Mouse (Mus musculus): ENCODE measurements at regions not wholly inside any gene's neighbourhood (a gene's known extent, or its start where the extent isn't known, plus 50 kb on each side); places are given as distances from the start of the nearest gene placed in this dataset.

DNA sequence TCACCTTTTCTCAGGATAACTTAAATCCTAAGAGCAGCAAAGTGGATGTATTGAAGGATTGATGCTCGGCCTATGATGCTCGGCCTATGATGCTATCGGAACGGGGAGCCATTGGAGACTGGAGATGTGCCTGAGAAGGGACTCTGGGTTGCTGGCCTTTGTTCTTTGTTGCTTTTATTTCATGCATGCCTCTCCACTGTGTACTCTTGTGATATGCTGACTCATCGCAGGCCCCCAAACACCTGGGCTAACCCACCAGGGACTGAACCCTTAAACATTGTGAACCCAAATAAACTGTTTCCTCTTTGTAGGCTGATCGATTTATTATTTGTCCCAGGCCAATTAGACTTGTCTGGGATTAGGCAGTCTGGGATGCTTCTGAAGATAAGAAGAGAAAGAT, 61.9 kb downstream of the Pdcl3 start:
- H3K27me3 ChIP-seq (replicated peaks; ENCODE audit: control insufficient read depth, insufficient read depth, low read length), result no peaks in the 10 kb centered on the region
- H3K9me3 ChIP-seq (ENCODE audit: control insufficient read depth, low read length), result peaks cover 4% of the 10 kb centered on the region; the same call in 1 of the 2 replicates
- H3K4me1 ChIP-seq (replicated peaks; ENCODE audit: control insufficient read depth, insufficient read depth, low read length), result no peaks in the 10 kb centered on the region
- ATAC-seq (replicated peaks; ENCODE audit: low FRiP score) (no peak), DNase-seq (ENCODE audit: low spot score) (no peak)
- H3K36me3 ChIP-seq (ENCODE audit: control insufficient read depth, insufficient read depth, low read length), result no peaks in the 10 kb centered on the region
- no peak overlapping the region for H3K9ac ChIP-seq (ENCODE audit: low read depth, low read length)
- no peak overlapping the region for H3K27ac ChIP-seq (ENCODE audit: low read depth, low read length)
- H3K4me2 ChIP-seq, result no peak overlapping the region
- WGBS, result 90% methylated on average over 6 of the region's 6 CpGs
- no peak overlapping the region for H3K4me3 ChIP-seq (ENCODE audit: low read depth, low read length)

DNA sequence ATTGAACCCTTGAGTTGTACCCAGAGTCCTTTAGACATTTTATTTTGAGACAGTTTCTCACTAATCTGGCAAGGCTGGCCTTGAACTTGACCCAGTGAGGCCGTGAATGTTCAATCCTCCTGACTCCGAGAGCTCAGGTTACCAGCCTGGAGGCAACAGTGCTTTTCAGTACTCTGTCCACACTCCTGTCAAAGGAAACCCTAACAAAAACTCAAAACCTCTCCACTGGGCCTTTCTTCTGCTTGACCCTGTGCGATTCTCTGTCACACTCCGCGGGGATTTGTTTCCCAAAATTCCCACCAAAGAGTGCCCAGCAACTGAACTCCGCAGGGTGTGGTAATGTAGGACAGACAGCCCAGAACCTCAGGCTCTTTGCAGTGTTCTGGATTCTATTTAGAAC, 71.9 kb downstream of the Pdcl3 start:
- no peaks in the 10 kb centered on the region for H3K36me3 ChIP-seq (ENCODE audit: control insufficient read depth, insufficient read depth, low read length)
- H3K9me3 ChIP-seq (ENCODE audit: control insufficient read depth, low read length), result no peaks in the 10 kb centered on the region
- no peak for DNase-seq (ENCODE audit: low spot score)
- no peak overlapping the region for H3K4me2 ChIP-seq
- H3K9ac ChIP-seq (ENCODE audit: low read depth, low read length), result no peak overlapping the region
- no peaks in the 10 kb centered on the region for H3K27me3 ChIP-seq (replicated peaks; ENCODE audit: control insufficient read depth, insufficient read depth, low read length)
- no peak overlapping the region for H3K27ac ChIP-seq (ENCODE audit: low read depth, low read length)
- WGBS, result 79% methylated on average over 6 of the region's 6 CpGs
- H3K4me1 ChIP-seq (replicated peaks; ENCODE audit: control insufficient read depth, insufficient read depth, low read length), result no peaks in the 10 kb centered on the region
- H3K4me3 ChIP-seq (ENCODE audit: low read depth, low read length), result no peak overlapping the region
- ATAC-seq (replicated peaks; ENCODE audit: low FRiP score), result no peak

DNA sequence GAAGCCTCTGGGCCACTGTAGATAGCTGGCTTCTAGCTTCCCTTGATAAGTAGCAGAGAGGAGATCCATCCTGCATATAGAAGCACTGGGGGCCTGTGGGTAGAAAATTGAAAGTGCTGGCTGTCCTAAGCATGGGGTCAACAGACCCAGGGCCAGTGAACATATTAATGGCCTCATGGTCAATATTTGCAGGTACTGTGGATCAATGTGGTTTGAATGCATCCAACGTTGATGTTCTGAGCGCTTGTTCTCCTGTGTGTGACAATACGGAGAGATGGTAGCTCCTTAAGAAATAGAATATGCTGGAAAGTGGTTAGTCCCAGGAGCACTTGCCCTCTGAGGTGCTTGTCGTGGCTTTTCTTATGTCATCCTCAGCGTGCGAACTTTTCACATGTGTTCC, 77.1 kb downstream of the Pdcl3 start:
- Histone ChIP-seq H3K27ac (ENCODE audit: low read depth, low read length) (no peak overlapping the region), H3K4me1 (replicated peaks; ENCODE audit: control insufficient read depth, insufficient read depth, low read length) (no peaks in the 10 kb centered on the region), H3K4me3 (ENCODE audit: low read depth, low read length) (no peak overlapping the region), H3K4me2 (no peak overlapping the region), H3K9me3 (ENCODE audit: control insufficient read depth, low read length) (no peaks in the 10 kb centered on the region), H3K36me3 (ENCODE audit: control insufficient read depth, insufficient read depth, low read length) (no peaks in the 10 kb centered on the region), H3K9ac (ENCODE audit: low read depth, low read length) (no peak overlapping the region), H3K27me3 (replicated peaks; ENCODE audit: control insufficient read depth, insufficient read depth, low read length) (no peaks in the 10 kb centered on the region; the same call in 1 of the 2 replicates)
- DNase-seq (ENCODE audit: low spot score) (no peak), ATAC-seq (replicated peaks; ENCODE audit: low FRiP score) (no peak)
- WGBS, result 86% methylated on average over 6 of the region's 6 CpGs

DNA sequence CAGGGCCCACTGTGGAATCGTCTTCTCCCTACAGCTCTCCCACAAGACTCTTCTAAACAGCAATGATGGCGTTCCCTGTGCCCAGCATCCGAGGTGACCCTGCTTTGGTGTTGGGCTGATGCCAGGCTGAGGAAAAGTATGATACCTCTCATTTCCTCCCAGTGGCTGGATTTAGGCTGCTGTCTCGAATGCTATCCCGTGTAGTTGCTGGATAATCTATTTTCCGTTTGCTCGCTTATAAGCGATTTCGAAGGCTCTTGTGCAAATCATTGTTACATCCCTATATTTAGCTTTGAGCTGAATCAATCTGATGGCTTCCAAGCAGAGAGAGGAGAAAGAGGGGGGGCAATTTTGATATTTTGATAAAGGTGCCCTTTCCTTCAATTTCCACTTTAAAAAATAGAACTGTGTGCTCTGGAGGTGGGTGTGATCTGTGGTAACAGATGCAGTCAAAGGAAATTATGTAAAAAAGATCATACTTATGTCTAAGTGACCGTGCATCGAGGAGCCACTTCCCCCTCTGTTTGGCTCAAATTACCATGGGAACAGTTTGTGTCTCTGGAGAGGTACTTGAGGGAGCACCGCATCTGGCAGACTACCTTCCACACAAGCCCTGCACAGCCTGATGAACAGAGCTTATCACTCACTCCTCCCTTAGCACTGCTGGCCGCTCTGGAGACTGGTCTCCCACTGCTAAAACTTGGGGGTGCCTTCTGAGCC, 78.4 kb downstream of the Pdcl3 start:
- no peak overlapping the region for H3K4me3 ChIP-seq (ENCODE audit: low read depth, low read length)
- no peak overlapping the region for H3K27ac ChIP-seq (ENCODE audit: low read depth, low read length)
- no peak overlapping the region for H3K4me2 ChIP-seq
- WGBS, result 74% methylated on average over 13 of the region's 13 CpGs
- DNase-seq (ENCODE audit: low spot score), result peak; percentile 15
- no peak for ATAC-seq (replicated peaks; ENCODE audit: low FRiP score)
- H3K4me1 ChIP-seq (replicated peaks; ENCODE audit: control insufficient read depth, insufficient read depth, low read length), result no peaks in the 10 kb centered on the region
- H3K27me3 ChIP-seq (replicated peaks; ENCODE audit: control insufficient read depth, insufficient read depth, low read length), result no peaks in the 10 kb centered on the region; the same call in 1 of the 2 replicates
- H3K9me3 ChIP-seq (ENCODE audit: control insufficient read depth, low read length), result no peaks in the 10 kb centered on the region
- H3K36me3 ChIP-seq (ENCODE audit: control insufficient read depth, insufficient read depth, low read length), result no peaks in the 10 kb centered on the region
- H3K9ac ChIP-seq (ENCODE audit: low read depth, low read length), result no peak overlapping the region

DNA sequence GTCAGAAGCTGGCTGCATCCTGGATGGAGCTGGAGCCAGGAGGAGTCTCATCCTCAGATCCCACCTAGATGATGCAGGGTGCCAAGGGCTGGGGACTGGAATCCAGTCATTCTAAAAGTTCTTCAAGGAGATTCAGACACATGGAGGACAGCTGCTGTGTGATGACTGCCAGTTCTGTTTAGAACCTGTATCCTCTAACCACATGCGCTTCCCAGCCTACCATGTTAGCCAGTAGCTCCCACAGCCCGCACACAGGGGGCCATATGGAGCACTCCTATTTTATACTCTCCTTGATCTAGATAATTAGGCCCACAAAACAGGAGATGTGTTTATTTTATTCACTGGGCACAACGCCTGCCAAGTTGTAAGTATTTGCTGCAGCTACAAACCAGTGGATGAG, 79.4 kb downstream of the Pdcl3 start:
- Histone ChIP-seq H3K4me1 (replicated peaks; ENCODE audit: control insufficient read depth, insufficient read depth, low read length) (no peaks in the 10 kb centered on the region), H3K9me3 (ENCODE audit: control insufficient read depth, low read length) (no peaks in the 10 kb centered on the region), H3K27me3 (replicated peaks; ENCODE audit: control insufficient read depth, insufficient read depth, low read length) (no peaks in the 10 kb centered on the region; the same call in 1 of the 2 replicates), H3K27ac (ENCODE audit: low read depth, low read length) (no peak overlapping the region), H3K4me3 (ENCODE audit: low read depth, low read length) (no peak overlapping the region), H3K9ac (ENCODE audit: low read depth, low read length) (no peak overlapping the region), H3K36me3 (ENCODE audit: control insufficient read depth, insufficient read depth, low read length) (no peaks in the 10 kb centered on the region), H3K4me2 (no peak overlapping the region)
- 78% methylated on average over 3 of the region's 3 CpGs for WGBS
- no peak for ATAC-seq (replicated peaks; ENCODE audit: low FRiP score)
- DNase-seq (ENCODE audit: low spot score), result peak; percentile 24

DNA sequence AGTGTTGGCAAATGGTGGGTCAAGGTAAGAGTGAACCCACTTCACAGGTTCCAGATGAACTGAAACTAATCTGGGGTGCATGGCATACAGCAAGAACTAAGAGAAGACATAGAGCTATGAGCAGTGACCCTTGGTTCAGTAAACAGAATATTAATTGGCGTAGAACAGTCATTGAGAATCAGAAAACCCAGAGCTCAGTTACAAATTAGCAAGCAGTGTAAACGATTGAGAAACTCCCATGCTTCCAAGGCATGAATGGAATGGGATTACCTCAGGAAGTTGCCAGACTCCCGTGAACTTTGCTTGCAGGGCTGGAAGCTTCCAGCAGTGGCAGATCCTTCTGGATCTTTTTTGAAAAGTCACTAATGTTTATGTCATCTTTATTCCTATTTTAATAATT, 82.5 kb downstream of the Pdcl3 start:
- H3K9ac ChIP-seq (ENCODE audit: low read depth, low read length), result no peak overlapping the region
- no peak overlapping the region for H3K27ac ChIP-seq (ENCODE audit: low read depth, low read length)
- no peaks in the 10 kb centered on the region for H3K4me1 ChIP-seq (replicated peaks; ENCODE audit: control insufficient read depth, insufficient read depth, low read length)
- no peak overlapping the region for H3K4me3 ChIP-seq (ENCODE audit: low read depth, low read length)
- no peaks in the 10 kb centered on the region for H3K9me3 ChIP-seq (ENCODE audit: control insufficient read depth, low read length)
- no peak overlapping the region for H3K4me2 ChIP-seq
- H3K36me3 ChIP-seq (ENCODE audit: control insufficient read depth, insufficient read depth, low read length), result no peaks in the 10 kb centered on the region
- no peak for DNase-seq (ENCODE audit: low spot score)
- 46% methylated on average over 3 of the region's 3 CpGs for WGBS
- ATAC-seq (replicated peaks; ENCODE audit: low FRiP score), result no peak
- no peaks in the 10 kb centered on the region; the same call in 1 of the 2 replicates for H3K27me3 ChIP-seq (replicated peaks; ENCODE audit: control insufficient read depth, insufficient read depth, low read length)

DNA sequence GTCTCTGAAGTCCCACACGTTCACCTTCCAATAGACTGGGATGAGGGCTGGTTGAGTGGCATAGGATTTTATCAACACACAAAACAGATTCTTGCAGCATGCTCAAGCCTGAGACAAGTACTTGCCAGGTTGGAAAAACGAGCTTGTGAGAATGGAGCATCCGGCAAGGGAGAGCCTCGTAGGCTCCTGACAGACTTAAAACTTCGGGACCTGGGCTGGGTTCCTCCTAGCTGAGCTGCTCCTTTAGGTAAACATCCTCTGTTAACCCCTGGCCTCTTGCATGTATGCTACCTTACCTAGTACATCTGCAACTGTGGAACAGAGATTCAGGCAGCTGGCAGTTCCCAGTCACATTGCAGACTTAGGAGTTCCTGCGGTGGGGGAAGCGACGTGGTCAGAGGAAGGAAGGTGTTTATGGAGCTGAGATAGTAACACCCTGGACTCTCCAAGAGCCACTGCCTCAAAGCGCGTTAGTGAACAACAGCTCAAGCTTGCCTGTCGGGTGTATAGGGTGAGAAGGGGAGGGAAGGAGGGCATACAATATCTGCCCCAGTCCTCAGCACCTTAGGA, 83.8 kb downstream of the Pdcl3 start:
- Histone ChIP-seq H3K4me3 (ENCODE audit: low read depth, low read length) (no peak overlapping the region), H3K4me1 (replicated peaks; ENCODE audit: control insufficient read depth, insufficient read depth, low read length) (no peaks in the 10 kb centered on the region), H3K27ac (ENCODE audit: low read depth, low read length) (no peak overlapping the region), H3K4me2 (no peak overlapping the region), H3K36me3 (ENCODE audit: control insufficient read depth, insufficient read depth, low read length) (no peaks in the 10 kb centered on the region), H3K27me3 (replicated peaks; ENCODE audit: control insufficient read depth, insufficient read depth, low read length) (no peaks in the 10 kb centered on the region; the same call in 1 of the 2 replicates), H3K9me3 (ENCODE audit: control insufficient read depth, low read length) (no peaks in the 10 kb centered on the region), H3K9ac (ENCODE audit: low read depth, low read length) (no peak overlapping the region)
- no peak for ATAC-seq (replicated peaks; ENCODE audit: low FRiP score)
- DNase-seq (ENCODE audit: low spot score), result no peak
- WGBS, result 50% methylated on average over 11 of the region's 11 CpGs

DNA sequence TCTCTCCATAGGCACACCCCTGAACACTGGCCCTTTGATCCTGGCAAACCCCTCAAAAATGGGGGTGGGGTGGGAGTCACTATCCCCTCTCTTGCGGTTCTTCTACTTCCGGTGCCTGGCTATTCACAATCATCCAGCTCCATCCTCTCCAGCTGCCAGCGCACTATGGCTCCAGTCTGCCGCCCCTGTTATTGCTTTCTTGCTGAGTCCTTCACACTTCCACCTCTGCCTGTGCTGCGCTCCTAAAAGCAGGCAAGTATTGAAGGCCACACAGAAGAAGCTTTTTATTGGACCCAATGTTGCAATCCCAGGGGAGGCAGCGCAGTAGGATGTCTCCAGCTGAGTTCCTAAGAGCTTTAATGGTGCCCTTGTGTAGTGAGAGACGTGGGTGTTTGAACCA, 84.3 kb downstream of the Pdcl3 start:
- WGBS, result 65% methylated on average over 7 of the region's 7 CpGs
- no peaks in the 10 kb centered on the region for H3K36me3 ChIP-seq (ENCODE audit: control insufficient read depth, insufficient read depth, low read length)
- H3K27me3 ChIP-seq (replicated peaks; ENCODE audit: control insufficient read depth, insufficient read depth, low read length), result no peaks in the 10 kb centered on the region; the same call in 1 of the 2 replicates
- H3K4me2 ChIP-seq, result no peak overlapping the region
- DNase-seq (ENCODE audit: low spot score), result no peak
- no peaks in the 10 kb centered on the region for H3K9me3 ChIP-seq (ENCODE audit: control insufficient read depth, low read length)
- H3K4me3 ChIP-seq (ENCODE audit: low read depth, low read length), result no peak overlapping the region
- H3K9ac ChIP-seq (ENCODE audit: low read depth, low read length), result no peak overlapping the region
- ATAC-seq (replicated peaks; ENCODE audit: low FRiP score), result no peak
- H3K4me1 ChIP-seq (replicated peaks; ENCODE audit: control insufficient read depth, insufficient read depth, low read length), result no peaks in the 10 kb centered on the region
- H3K27ac ChIP-seq (ENCODE audit: low read depth, low read length), result no peak overlapping the region

DNA sequence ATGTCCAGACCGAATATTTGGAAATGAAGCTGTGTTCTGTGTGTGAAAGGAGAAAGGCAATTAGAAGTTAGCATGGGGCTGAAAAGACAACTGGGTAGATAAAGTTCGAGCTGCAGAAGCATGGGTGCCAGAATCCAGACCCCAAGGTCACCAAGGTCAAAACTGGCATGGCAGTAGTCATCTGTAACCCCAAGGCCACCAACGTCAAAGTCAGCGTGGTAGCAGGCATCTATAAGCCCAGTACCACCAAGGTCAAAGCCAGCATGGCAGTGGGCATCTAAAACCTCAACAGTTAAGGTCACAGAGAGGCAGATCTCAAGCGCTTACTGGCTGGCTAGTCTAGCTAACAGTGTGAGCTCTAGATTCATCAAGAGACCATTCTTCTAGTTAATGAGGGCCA, 90.6 kb downstream of the Pdcl3 start:
- Histone ChIP-seq H3K36me3 (ENCODE audit: control insufficient read depth, insufficient read depth, low read length) (no peaks in the 10 kb centered on the region), H3K27ac (ENCODE audit: low read depth, low read length) (no peak overlapping the region), H3K9me3 (ENCODE audit: control insufficient read depth, low read length) (no peaks in the 10 kb centered on the region), H3K4me1 (replicated peaks; ENCODE audit: control insufficient read depth, insufficient read depth, low read length) (no peaks in the 10 kb centered on the region), H3K27me3 (replicated peaks; ENCODE audit: control insufficient read depth, insufficient read depth, low read length) (no peaks in the 10 kb centered on the region), H3K9ac (ENCODE audit: low read depth, low read length) (no peak overlapping the region), H3K4me2 (no peak overlapping the region), H3K4me3 (ENCODE audit: low read depth, low read length) (no peak overlapping the region)
- WGBS, result 76% methylated on average over 5 of the region's 5 CpGs
- DNase-seq (ENCODE audit: low spot score), result no peak
- no peak for ATAC-seq (replicated peaks; ENCODE audit: low FRiP score)
